Mouse (Mus musculus) midbrain, embryonic 15.5 days (tissue): ENCODE measurements at regions not wholly inside any gene's neighbourhood (a gene's known extent, or its start where the extent isn't known, plus 50 kb on each side); places are given as distances from the start of the nearest gene placed in this dataset.

Source experiments
- ATAC-seq: fragments of 200-750 bp; cut with Nextera tagmentation; replicated peaks from 2 replicates; pipeline ENCODE4 v1.8.0; 2017; ENCODE audit warnings: moderate TSS enrichment
- H3K27ac ChIP-seq: fragments of 300-500 bp; sonication (generic); 2 replicates; pipeline ENCODE4 v1.5.1; 2015; ENCODE audit warnings: mild to moderate bottlenecking, inconsistent platforms
- H3K27me3 ChIP-seq: fragments of 300-500 bp; sonication (generic); replicated peaks from 2 replicates; pipeline ENCODE4 v1.6.1; 2015; ENCODE audit warnings: inconsistent platforms
- H3K36me3 ChIP-seq: fragments of 300-500 bp; sonication (generic); replicated peaks from 2 replicates; pipeline ENCODE4 v1.6.1; 2015; ENCODE audit warnings: inconsistent platforms
- H3K4me1 ChIP-seq: fragments of 300-500 bp; sonication (generic); 2 replicates; pipeline ENCODE4 v1.6.1; 2015; ENCODE audit warnings: inconsistent platforms
- H3K4me2 ChIP-seq: fragments of 300-500 bp; sonication (generic); 2 replicates; pipeline ENCODE4 v1.6.1; 2015; ENCODE audit warnings: inconsistent platforms, mild to moderate bottlenecking, moderate library complexity
- H3K4me3 ChIP-seq: fragments of 300-500 bp; sonication (generic); 2 replicates; pipeline ENCODE4 v1.5.1; 2015; ENCODE audit warnings: mild to moderate bottlenecking, inconsistent platforms
- H3K9ac ChIP-seq: fragments of 300-500 bp; sonication (generic); 2 replicates; pipeline ENCODE4 v1.6.1; 2015; ENCODE audit warnings: mild to moderate bottlenecking, inconsistent platforms
- H3K9me3 ChIP-seq: fragments of 300-500 bp; sonication (generic); 2 replicates; pipeline ENCODE4 v1.6.1; 2016; ENCODE audit warnings: inconsistent platforms
- WGBS: fragments of 180-500 bp; shearing (Covaris S2); methylation state at CpG from one replicate; pipeline ENCODE4 v1.1.7; 2015; ENCODE audit warnings: mixed read lengths; 5-methylcytosine and 5-hydroxymethylcytosine counted together

DNA sequence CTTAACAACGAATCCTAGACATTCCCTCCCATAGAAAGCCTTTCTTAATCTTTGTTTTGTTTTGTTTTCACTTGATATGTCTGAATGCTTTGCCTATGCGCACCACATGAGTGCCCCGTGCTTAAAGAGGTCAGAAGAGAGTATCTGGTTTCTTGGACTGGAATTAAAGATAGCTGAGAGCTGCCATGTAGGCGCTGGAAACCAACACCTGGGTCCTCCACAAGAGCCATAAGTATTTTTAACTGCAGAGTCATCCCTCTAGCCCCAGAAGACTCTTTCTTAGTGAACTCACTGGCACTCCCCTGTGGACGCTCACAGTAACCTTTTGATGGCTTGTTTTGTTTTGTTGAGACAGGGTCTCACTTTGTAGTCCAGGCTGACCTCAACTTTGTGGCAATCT lies 127.5 kb upstream of the Pfn2 start:
- WGBS: 72% methylated on average over 5 of the region's 5 CpGs
- ATAC-seq: no peak
- no peak overlapping the region for H3K9ac ChIP-seq

DNA sequence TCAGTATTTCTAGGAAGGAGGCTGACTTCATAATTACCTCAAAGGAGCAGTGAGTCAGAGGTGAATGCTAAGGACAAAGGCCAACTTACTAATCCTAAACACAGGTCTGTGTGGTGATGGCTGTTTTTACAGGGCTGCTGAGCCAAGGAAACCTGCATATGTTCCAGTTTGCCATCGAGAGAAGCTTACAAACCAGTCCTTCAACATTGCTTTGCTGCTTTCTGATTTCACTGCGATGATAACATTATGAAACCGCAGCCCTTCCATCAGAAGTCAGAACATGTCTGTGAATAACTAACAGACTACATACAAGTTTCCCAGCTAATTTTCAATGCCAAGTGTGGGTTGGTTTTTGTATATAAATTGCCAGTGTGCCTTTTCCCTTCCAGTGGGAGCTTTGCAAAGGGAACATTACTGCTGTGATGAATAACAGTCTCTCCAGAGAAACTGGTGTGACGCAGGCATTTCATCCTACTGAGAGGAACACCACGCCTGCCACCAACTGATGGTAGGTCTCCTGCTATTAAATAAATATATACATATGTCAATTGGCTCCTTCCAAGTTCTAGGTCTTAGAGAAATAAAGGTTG lies 128.9 kb upstream of the Pfn2 start:
- no peak overlapping the region for H3K4me2 ChIP-seq
- 79% methylated on average over 5 of the region's 5 CpGs for WGBS

More for the DNA sequence above, 127.5 kb upstream of the Pfn2 start:
- no peak overlapping the region for H3K4me3 ChIP-seq
- H3K27me3 ChIP-seq: no peaks in the 10 kb centered on the region
- H3K4me1 ChIP-seq: no peaks in the 10 kb centered on the region
- no peak overlapping the region for H3K27ac ChIP-seq
- H3K9me3 ChIP-seq: no peaks in the 10 kb centered on the region
- H3K4me2 ChIP-seq: no peak overlapping the region
- H3K36me3 ChIP-seq: no peaks in the 10 kb centered on the region

GRCm38 (mm10) chr3:57988175-57988574 lies 140.3 kb upstream of the Pfn2 start:
- ATAC-seq: no peak

More for the DNA sequence above, 128.9 kb upstream of the Pfn2 start:
- no peak for ATAC-seq
- H3K27me3 ChIP-seq: no peaks in the 10 kb centered on the region
- H3K4me3 ChIP-seq: no peak overlapping the region
- no peaks in the 10 kb centered on the region for H3K36me3 ChIP-seq
- H3K4me1 ChIP-seq: no peaks in the 10 kb centered on the region
- H3K9me3 ChIP-seq: no peaks in the 10 kb centered on the region
- H3K27ac ChIP-seq: no peak overlapping the region
- no peak overlapping the region for H3K9ac ChIP-seq

GRCm38 (mm10) chr3:57990738-57991137 lies 142.9 kb upstream of the Pfn2 start:
- H3K27me3 ChIP-seq: no peaks in the 10 kb centered on the region
- H3K9ac ChIP-seq: no peak overlapping the region
- H3K36me3 ChIP-seq: no peaks in the 10 kb centered on the region
- no peak for ATAC-seq
- H3K9me3 ChIP-seq: no peaks in the 10 kb centered on the region
- 72% methylated on average over 1 of the region's 1 CpGs for WGBS
- no peak overlapping the region for H3K27ac ChIP-seq
- H3K4me2 ChIP-seq: no peak overlapping the region
- H3K4me3 ChIP-seq: no peak overlapping the region
- no peaks in the 10 kb centered on the region for H3K4me1 ChIP-seq

More at GRCm38 (mm10) chr3:57988175-57988574, 140.3 kb upstream of the Pfn2 start:
- Histone ChIP-seq H3K9me3 (no peaks in the 10 kb centered on the region), H3K4me1 (no peaks in the 10 kb centered on the region), H3K27me3 (no peaks in the 10 kb centered on the region), H3K4me2 (no peak overlapping the region), H3K27ac (no peak overlapping the region), H3K9ac (no peak overlapping the region), H3K36me3 (no peaks in the 10 kb centered on the region), H3K4me3 (no peak overlapping the region)
- 81% methylated on average over 3 of the region's 3 CpGs for WGBS

DNA sequence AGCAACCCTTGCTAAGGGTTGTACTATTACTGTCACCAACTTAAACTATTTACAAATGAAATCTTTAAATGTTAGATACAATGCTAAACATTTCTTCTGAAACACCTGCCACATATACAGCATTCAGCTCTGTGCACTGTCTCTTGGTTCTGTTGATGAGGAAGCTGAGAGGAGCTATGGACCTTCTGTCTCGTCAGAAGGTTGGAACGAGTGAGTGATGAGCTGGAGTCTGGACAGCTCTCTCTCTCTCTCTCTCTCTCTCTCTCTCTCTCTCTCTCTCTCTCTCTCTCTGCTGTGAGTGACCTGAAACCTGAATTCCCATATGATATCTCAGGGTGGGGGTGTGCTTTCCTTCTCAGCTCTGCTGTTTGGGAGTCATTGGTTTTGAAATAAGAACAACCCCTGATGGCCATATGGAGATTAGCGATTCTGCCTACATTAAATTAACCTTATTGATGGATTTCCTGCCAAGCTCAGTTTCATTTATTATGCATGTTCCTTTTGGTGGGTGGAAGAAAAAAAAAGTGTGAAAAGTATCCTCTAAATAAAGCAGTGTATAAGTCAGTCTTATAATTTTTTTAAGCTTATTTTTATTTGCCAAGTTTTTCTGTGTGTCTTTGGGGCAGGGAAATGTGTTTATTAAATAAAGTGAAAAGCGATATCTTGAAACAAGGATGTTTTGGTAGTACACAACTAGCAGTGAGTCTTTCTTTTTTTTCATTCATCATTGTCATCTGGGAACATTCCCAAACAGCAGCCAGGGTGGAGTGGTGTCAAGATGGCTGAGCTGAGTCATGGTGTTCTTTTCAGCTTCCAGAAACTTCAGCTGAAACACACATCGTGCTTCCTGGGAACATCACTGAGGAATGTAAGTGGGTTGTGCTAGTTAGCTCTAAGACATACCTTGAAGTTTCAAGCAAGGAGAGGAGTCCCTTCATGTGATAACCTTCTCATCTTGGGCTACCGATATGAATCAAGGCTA lies 150.5 kb upstream of the Pfn2 start:
- Histone ChIP-seq H3K27me3 (no peaks in the 10 kb centered on the region), H3K36me3 (no peaks in the 10 kb centered on the region), H3K4me2 (no peak overlapping the region), H3K27ac (no peak overlapping the region), H3K9me3 (no peaks in the 10 kb centered on the region), H3K9ac (no peak overlapping the region), H3K4me3 (no peak overlapping the region), H3K4me1 (0 out of 2 replicates have a peak, but pooled peaks cover 5% of the 10 kb centered on the region)
- 84% methylated on average over 6 of the region's 6 CpGs for WGBS
- no peak for ATAC-seq

GRCm38 (mm10) chr3:58002792-58003574 lies 155.1 kb upstream of the Pfn2 start:
- Histone ChIP-seq H3K4me1 (0 out of 2 replicates have a peak, but pooled peaks cover 5% of the 10 kb centered on the region), H3K9ac (no peak overlapping the region), H3K4me2 (no peak overlapping the region), H3K9me3 (no peaks in the 10 kb centered on the region), H3K36me3 (no peaks in the 10 kb centered on the region), H3K27ac (no peak overlapping the region), H3K4me3 (no peak overlapping the region), H3K27me3 (no peaks in the 10 kb centered on the region)
- ATAC-seq: no peak; the same call in 1 of the 2 replicates
- WGBS: 34% methylated on average over 7 of the region's 7 CpGs

DNA sequence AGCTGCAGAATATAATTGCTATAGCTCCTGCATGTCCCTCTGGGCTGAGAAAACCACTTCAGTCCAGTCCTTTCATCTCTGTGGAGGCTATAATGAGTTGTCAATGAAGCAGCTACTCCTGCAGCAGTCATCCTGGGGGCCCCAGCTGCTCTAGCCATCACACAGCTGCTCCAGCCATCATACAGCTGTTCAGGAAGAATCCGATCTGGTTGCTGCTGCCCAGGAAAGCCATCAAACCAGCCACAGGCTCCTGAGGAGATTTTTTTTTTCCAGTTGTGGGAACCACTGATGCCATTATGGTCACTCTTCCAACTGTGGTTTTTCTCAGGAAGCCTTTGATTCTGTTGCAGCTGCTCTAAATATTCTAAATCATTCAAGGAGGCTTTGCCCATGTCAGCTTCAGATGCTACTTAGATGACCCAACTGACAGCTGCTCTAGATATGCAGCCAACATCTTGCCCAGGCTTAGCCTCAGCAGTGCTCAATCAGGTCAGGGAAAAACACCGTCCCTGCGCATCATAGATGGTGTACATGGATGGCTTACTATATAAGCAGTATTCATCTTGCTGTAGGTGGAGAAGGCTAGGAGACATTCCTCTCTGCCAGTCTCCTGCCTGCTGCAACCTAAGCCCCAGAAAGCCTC lies 177.0 kb upstream of the Pfn2 start:
- ATAC-seq: no peak
- no peak overlapping the region for H3K27ac ChIP-seq
- H3K9me3 ChIP-seq: no peaks in the 10 kb centered on the region
- no peak overlapping the region for H3K4me2 ChIP-seq
- no peaks in the 10 kb centered on the region for H3K36me3 ChIP-seq
- no peak overlapping the region for H3K4me3 ChIP-seq
- H3K27me3 ChIP-seq: no peaks in the 10 kb centered on the region
- WGBS: 82% methylated on average over 3 of the region's 3 CpGs
- H3K4me1 ChIP-seq: no peaks in the 10 kb centered on the region
- no peak overlapping the region for H3K9ac ChIP-seq

GRCm38 (mm10) chr3:58049618-58050017 lies 201.7 kb upstream of the Pfn2 start:
- Histone ChIP-seq H3K4me3 (no peak overlapping the region), H3K27ac (no peak overlapping the region), H3K9me3 (no peaks in the 10 kb centered on the region), H3K4me1 (no peaks in the 10 kb centered on the region), H3K9ac (no peak overlapping the region), H3K27me3 (no peaks in the 10 kb centered on the region), H3K36me3 (no peaks in the 10 kb centered on the region), H3K4me2 (no peak overlapping the region)
- WGBS: 90% methylated on average over 1 of the region's 1 CpGs
- ATAC-seq: no peak

- Histone ChIP-seq H3K9me3 (no peaks in the 10 kb centered on the region), H3K4me2 (no peak overlapping the region), H3K27me3 (no peaks in the 10 kb centered on the region), H3K4me1 (no peaks in the 10 kb centered on the region), H3K27ac (no peak overlapping the region), H3K9ac (no peak overlapping the region), H3K36me3 (no peaks in the 10 kb centered on the region), H3K4me3 (no peak overlapping the region)
- no peak for ATAC-seq
- 88% methylated on average over 7 of the region's 7 CpGs for WGBS
Observed at GRCm38 (mm10) chr3:58054726-58055125, 206.8 kb upstream of the Pfn2 start.

GRCm38 (mm10) chr3:58055181-58055580 lies 207.3 kb upstream of the Pfn2 start:
- WGBS: 93% methylated on average over 4 of the region's 4 CpGs
- no peaks in the 10 kb centered on the region for H3K9me3 ChIP-seq
- no peak overlapping the region for H3K9ac ChIP-seq
- no peaks in the 10 kb centered on the region for H3K27me3 ChIP-seq
- ATAC-seq: no peak
- H3K36me3 ChIP-seq: no peaks in the 10 kb centered on the region
- no peak overlapping the region for H3K27ac ChIP-seq
- H3K4me2 ChIP-seq: no peak overlapping the region
- no peak overlapping the region for H3K4me3 ChIP-seq
- no peaks in the 10 kb centered on the region for H3K4me1 ChIP-seq

DNA sequence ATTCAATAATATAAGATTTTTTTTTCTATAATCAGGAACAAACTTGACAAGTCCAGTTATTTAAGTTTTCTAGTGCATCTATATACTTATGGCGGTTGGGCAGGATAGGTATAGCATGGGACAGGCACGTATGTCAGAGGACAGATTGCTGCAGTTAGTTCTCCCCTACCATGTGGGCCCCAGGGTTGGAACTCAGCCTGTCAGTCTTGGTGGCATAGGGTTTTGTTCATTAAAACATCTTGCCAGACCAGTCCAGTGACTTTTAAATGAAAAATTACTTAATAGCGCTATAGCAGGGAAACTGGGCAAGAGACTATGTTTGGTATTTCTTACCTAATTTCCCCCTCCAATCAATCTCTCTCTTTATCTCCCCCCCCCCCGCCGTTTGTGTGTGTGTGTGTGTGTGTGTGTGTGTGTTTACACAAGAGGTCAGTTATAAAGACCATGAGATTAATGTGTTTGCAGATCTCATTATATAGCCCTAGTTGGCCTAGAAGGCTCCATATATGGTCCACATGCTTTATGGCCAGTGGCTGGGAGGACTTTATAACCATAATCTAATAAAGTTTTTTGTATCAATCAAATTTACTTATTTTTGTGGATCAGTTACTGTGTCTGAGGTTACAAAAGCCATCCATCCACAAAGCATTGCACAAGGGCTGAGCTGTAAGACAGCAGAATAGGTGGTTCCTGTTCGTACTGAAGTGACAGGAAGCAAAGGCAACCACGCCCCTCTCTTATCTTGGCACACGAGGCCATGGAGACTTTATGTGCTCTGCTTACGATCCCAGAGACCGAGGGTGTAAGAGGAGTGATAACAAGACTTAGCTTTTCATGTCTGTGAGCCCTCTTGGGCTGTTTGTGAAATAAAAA lies 208.5 kb upstream of the Pfn2 start:
- H3K27me3 ChIP-seq: no peaks in the 10 kb centered on the region
- no peaks in the 10 kb centered on the region for H3K4me1 ChIP-seq
- H3K9ac ChIP-seq: no peak overlapping the region
- H3K4me3 ChIP-seq: no peak overlapping the region
- no peak overlapping the region for H3K27ac ChIP-seq
- no peak for ATAC-seq
- no peak overlapping the region for H3K4me2 ChIP-seq
- no peaks in the 10 kb centered on the region for H3K36me3 ChIP-seq
- H3K9me3 ChIP-seq: no peaks in the 10 kb centered on the region
- WGBS: 87% methylated on average over 10 of the region's 10 CpGs
